Mouse (Mus musculus) neural tube, embryonic 11.5 days (tissue): Measurements from ENCODE around the gene Ggta1. TPM values are rescaled to one million over a fixed set of nuclear protein-coding genes. Genes with fewer than 3 reads are reported as not detected.

Experiments used
- ATAC-seq: fragments of 200-750 bp; cut with Nextera tagmentation; 2 replicates; pipeline ENCODE4 v1.8.0; 2017; ENCODE audit warnings: moderate number of reproducible peaks, mild to moderate bottlenecking, moderate TSS enrichment, moderate library complexity; ENCODE audit not compliant: insufficient read depth, low FRiP score, low TSS enrichment
- DNase-seq: peaks from one replicate; pipeline ENCODE4 v3.0.0-alpha.2; 2015; ENCODE audit warnings: low spot score
- H3K27ac ChIP-seq: fragments of 300-500 bp; sonication (generic); 2 replicates; pipeline ENCODE4 v1.5.1; 2014; ENCODE audit warnings: low read depth, mild to moderate bottlenecking, low read length
- H3K27me3 ChIP-seq: fragments of 300-500 bp; sonication (generic); 2 replicates; pipeline ENCODE4 v1.6.1; 2014; ENCODE audit warnings: mild to moderate bottlenecking, low read length, mixed read lengths; ENCODE audit not compliant: control insufficient read depth, insufficient read depth
- H3K36me3 ChIP-seq: fragments of 300-500 bp; sonication (generic); 2 replicates; pipeline ENCODE4 v1.6.1; 2014; ENCODE audit warnings: mild to moderate bottlenecking, low read length, moderate library complexity, mixed read lengths; ENCODE audit not compliant: control insufficient read depth, insufficient read depth
- H3K4me1 ChIP-seq: fragments of 300-500 bp; sonication (generic); 2 replicates; pipeline ENCODE4 v1.6.1; 2014; ENCODE audit warnings: low read length, mixed read lengths; ENCODE audit not compliant: control insufficient read depth, insufficient read depth
- H3K4me2 ChIP-seq: fragments of 300-500 bp; sonication (generic); 2 replicates; pipeline ENCODE4 v1.6.1; 2014; ENCODE audit warnings: low read depth, mild to moderate bottlenecking, moderate library complexity
- H3K4me3 ChIP-seq: fragments of 300-500 bp; sonication (generic); 2 replicates; pipeline ENCODE4 v1.5.1; 2014; ENCODE audit warnings: low read depth, low read length
- H3K9ac ChIP-seq: fragments of 300-500 bp; sonication (generic); 2 replicates; pipeline ENCODE4 v1.6.1; 2014; ENCODE audit warnings: mild to moderate bottlenecking, low read length
- H3K9me3 ChIP-seq: fragments of 300-500 bp; sonication (generic); 2 replicates; pipeline ENCODE4 v1.6.1; 2016; ENCODE audit warnings: low read length; ENCODE audit not compliant: control insufficient read depth
- WGBS: fragments of 180-500 bp; shearing (Covaris S2); extraction: QIAGEN DNeasy Blood & Tissue Kit; methylation state at CpG from one replicate; pipeline ENCODE4 v1.1.7; 2014; 5-methylcytosine and 5-hydroxymethylcytosine counted together
- polyA plus RNA-seq: library from polyadenylated mRNA; unstranded; fragments of >200 nt; fragmentation: Nextera tagmentation; extraction: Ambion mirVana; gene quantifications from 2 replicates; pipeline ENCODE4 v1.2.1, GENCODE M21; 2014

Gene Ggta1
- polyA plus RNA-seq, 1 experiment from 2014 or later: 9.5 TPM

- H3K27me3 ChIP-seq: no peaks in the 10 kb centered on the region
- no peaks in the 10 kb centered on the region for H3K4me1 ChIP-seq
- no peak for ATAC-seq
- no peaks in the 10 kb centered on the region for H3K9me3 ChIP-seq
- no peak overlapping the region for H3K27ac ChIP-seq
- no peaks in the 10 kb centered on the region for H3K36me3 ChIP-seq
- no peak overlapping the region for H3K9ac ChIP-seq
- H3K4me3 ChIP-seq: no peak overlapping the region
- 91% methylated on average over 6 of the region's 6 CpGs for WGBS
- no peak overlapping the region for H3K4me2 ChIP-seq
- no peak for DNase-seq
Observed at GRCm38 (mm10) chr2:35505519-35506286, 42.7 kb upstream of the Ggta1 start.

- Histone ChIP-seq H3K4me3 (no peak overlapping the region), H3K4me2 (no peak overlapping the region), H3K9ac (no peak overlapping the region), H3K27ac (no peak overlapping the region), H3K9me3 (no peaks in the 10 kb centered on the region), H3K27me3 (no peaks in the 10 kb centered on the region), H3K36me3 (no peaks in the 10 kb centered on the region), H3K4me1 (no peaks in the 10 kb centered on the region)
- DNase-seq: no peak
- 73% methylated on average over 7 of the region's 7 CpGs for WGBS
- no peak for ATAC-seq
Observed at GRCm38 (mm10) chr2:35504417-35504776, 41.4 kb upstream of the Ggta1 start.

GRCm38 (mm10) chr2:35503723-35504416 lies 40.8 kb upstream of the Ggta1 start:
- Histone ChIP-seq H3K9me3 (no peaks in the 10 kb centered on the region), H3K9ac (no peak overlapping the region), H3K4me2 (no peak overlapping the region), H3K27ac (no peak overlapping the region), H3K27me3 (no peaks in the 10 kb centered on the region), H3K4me3 (no peak overlapping the region), H3K36me3 (no peaks in the 10 kb centered on the region), H3K4me1 (no peaks in the 10 kb centered on the region)
- WGBS: 53% methylated on average over 8 of the region's 8 CpGs
- no peak for DNase-seq
- no peak for ATAC-seq

GRCm38 (mm10) chr2:35503021-35503722 lies 40.1 kb upstream of the Ggta1 start:
- Histone ChIP-seq H3K4me3 (no peak overlapping the region), H3K9me3 (no peaks in the 10 kb centered on the region), H3K9ac (no peak overlapping the region), H3K4me1 (no peaks in the 10 kb centered on the region), H3K36me3 (no peaks in the 10 kb centered on the region), H3K27me3 (no peaks in the 10 kb centered on the region), H3K4me2 (no peak overlapping the region), H3K27ac (no peak overlapping the region)
- DNase-seq (no peak), ATAC-seq (no peak)
- 82% methylated on average over 12 of the region's 12 CpGs for WGBS

GRCm38 (mm10) chr2:35502561-35502960 lies 39.5 kb upstream of the Ggta1 start:
- Histone ChIP-seq H3K4me1 (no peaks in the 10 kb centered on the region), H3K4me3 (no peak overlapping the region), H3K4me2 (no peak overlapping the region), H3K9ac (no peak overlapping the region), H3K36me3 (no peaks in the 10 kb centered on the region), H3K9me3 (no peaks in the 10 kb centered on the region), H3K27ac (no peak overlapping the region), H3K27me3 (no peaks in the 10 kb centered on the region)
- DNase-seq (no peak), ATAC-seq (no peak)
- WGBS: 86% methylated on average over 3 of the region's 3 CpGs

GRCm38 (mm10) chr2:35499474-35499873 lies 36.4 kb upstream of the Ggta1 start:
- H3K36me3 ChIP-seq: no peaks in the 10 kb centered on the region; the same call in 1 of the 2 replicates
- H3K9ac ChIP-seq: no peak overlapping the region
- H3K27me3 ChIP-seq: no peaks in the 10 kb centered on the region
- ATAC-seq (no peak), DNase-seq (no peak)
- no peak overlapping the region for H3K27ac ChIP-seq
- no peaks in the 10 kb centered on the region for H3K4me1 ChIP-seq
- no peaks in the 10 kb centered on the region for H3K9me3 ChIP-seq
- H3K4me3 ChIP-seq: no peak overlapping the region
- no peak overlapping the region for H3K4me2 ChIP-seq
- WGBS: 87% methylated on average over 7 of the region's 7 CpGs

GRCm38 (mm10) chr2:35498961-35499360 lies 35.9 kb upstream of the Ggta1 start:
- no peak overlapping the region for H3K9ac ChIP-seq
- ATAC-seq: no peak
- H3K4me1 ChIP-seq: no peaks in the 10 kb centered on the region
- no peak for DNase-seq
- no peaks in the 10 kb centered on the region for H3K27me3 ChIP-seq
- H3K4me2 ChIP-seq: no peak overlapping the region
- 90% methylated on average over 3 of the region's 3 CpGs for WGBS
- no peaks in the 10 kb centered on the region for H3K9me3 ChIP-seq
- no peak overlapping the region for H3K27ac ChIP-seq
- no peak overlapping the region for H3K4me3 ChIP-seq
- no peaks in the 10 kb centered on the region; the same call in 1 of the 2 replicates for H3K36me3 ChIP-seq

- Histone ChIP-seq H3K27me3 (no peaks in the 10 kb centered on the region), H3K9me3 (no peaks in the 10 kb centered on the region), H3K4me2 (no peak overlapping the region), H3K4me3 (no peak overlapping the region), H3K27ac (no peak overlapping the region), H3K4me1 (no peaks in the 10 kb centered on the region), H3K9ac (no peak overlapping the region), H3K36me3 (no peaks in the 10 kb centered on the region; the same call in 1 of the 2 replicates)
- no peak for ATAC-seq
- 89% methylated on average over 2 of the region's 2 CpGs for WGBS
- peak; percentile 2 for DNase-seq
Observed at GRCm38 (mm10) chr2:35497662-35498196, 34.7 kb upstream of the Ggta1 start.
